Mouse (Mus musculus): ENCODE results near the gene Gm9922. TPM values are rescaled to one million over a fixed set of nuclear protein-coding genes. Genes with fewer than 3 reads are reported as not detected.

Gene Gm9922
- polyA plus RNA-seq, 1 experiment = not detected

GRCm38 (mm10) chr14:101733542-101734303 is 4.1 kb upstream of the Gm9922 start:
- no peak for TF ChIP-seq GATA1 (IDR thresholded peaks at IDR 0.05; ENCODE audit: low read length)

GRCm38 (mm10) chr14:101729972-101730692 is 518 bp upstream of the Gm9922 start:
- TF ChIP-seq GATA1 (IDR thresholded peaks at IDR 0.05; ENCODE audit: low read length) = no peak

- TF ChIP-seq GATA1 (IDR thresholded peaks at IDR 0.05; ENCODE audit: low read length) = no peak
These were observed 15.2 kb downstream of the Gm9922 start for GRCm38 (mm10) chr14:101714414-101714813.

- TF ChIP-seq GATA1 (IDR thresholded peaks at IDR 0.05; ENCODE audit: low read length) = no peak
These were observed 22.5 kb downstream of the Gm9922 start for GRCm38 (mm10) chr14:101707088-101707487.

GRCm38 (mm10) chr14:101704479-101704878 is 25.1 kb downstream of the Gm9922 start:
- TF ChIP-seq GATA1 (IDR thresholded peaks at IDR 0.05; ENCODE audit: low read length) = no peak

- no peak for TF ChIP-seq GATA1 (IDR thresholded peaks at IDR 0.05; ENCODE audit: low read length)
These were observed 41.2 kb downstream of the Gm9922 start for GRCm38 (mm10) chr14:101688406-101688805.

GRCm38 (mm10) chr14:101687696-101688095 is 41.9 kb downstream of the Gm9922 start:
- no peak for TF ChIP-seq GATA1 (IDR thresholded peaks at IDR 0.05; ENCODE audit: low read length)

Other genes with a start within 250 kb of the Gm9922 start
- not detected in 2 replicates for gene Tbc1d4, start 120.6 kb downstream of the Gm9922 start, polyA plus RNA-seq (2012)
- 4.4 and 4.9 TPM in 2 replicates for gene Commd6, start 89.1 kb downstream of the Gm9922 start, polyA plus RNA-seq (2012)
- gene Uchl3, start 75.8 kb downstream of the Gm9922 start, polyA plus RNA-seq (2012) = 17.4 and 30.7 TPM in 2 replicates
- 0.11 TPM in 1 of 2 replicates, not detected in the other for gene Lmo7, start 143 bp upstream of the Gm9922 start, polyA plus RNA-seq (2012)

All from G1E-ER4 (cell line).